Mouse (Mus musculus): ENCODE measurements at regions not wholly inside any gene's neighbourhood (a gene's known extent, or its start where the extent isn't known, plus 50 kb on each side); places are given as distances from the start of the nearest gene placed in this dataset.

DNA sequence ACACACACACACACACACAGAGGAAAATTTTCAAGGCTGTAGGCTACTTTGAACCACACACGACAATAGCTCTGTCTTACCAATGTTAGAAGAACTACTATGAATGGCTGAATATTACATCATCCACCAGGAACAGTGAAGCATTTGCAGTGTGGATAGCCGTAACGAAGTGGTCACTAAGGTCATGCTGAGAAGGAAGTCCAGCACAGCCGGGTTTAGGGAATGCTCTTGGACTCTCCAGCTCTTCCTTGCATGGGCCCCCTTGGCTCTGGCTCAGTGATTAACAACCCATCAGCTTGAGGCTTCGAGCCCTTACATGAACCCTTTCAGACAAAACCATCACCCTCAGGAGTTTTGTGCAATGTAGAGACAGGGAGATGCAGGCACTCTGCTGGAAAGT lies 245.3 kb downstream of the Adamts20 start:
- H3K4me3 ChIP-seq (replicated peaks; ENCODE audit: low read length): no peak overlapping the region
- no peaks in the 10 kb centered on the region for H3K4me1 ChIP-seq (replicated peaks; ENCODE audit: low read depth, low read length)
- peaks cover 4% of the 10 kb centered on the region; the same call in 1 of the 2 replicates for H3K9me3 ChIP-seq (ENCODE audit: low read length)
- H3K36me3 ChIP-seq (ENCODE audit: insufficient read depth, low read length): no peaks in the 10 kb centered on the region
- H3K27me3 ChIP-seq (ENCODE audit: insufficient read depth, low read length): no peaks in the 10 kb centered on the region
- TF ChIP-seq CTCF (conservative IDR thresholded peaks at IDR 0.05; ENCODE audit: low read length) (no peak), NANOG (IDR thresholded peaks at IDR 0.05; ENCODE audit: borderline replicate concordance, low read length) (no peak), POU5F1 (IDR thresholded peaks at IDR 0.05; ENCODE audit: borderline replicate concordance, low read length) (no peak)

DNA sequence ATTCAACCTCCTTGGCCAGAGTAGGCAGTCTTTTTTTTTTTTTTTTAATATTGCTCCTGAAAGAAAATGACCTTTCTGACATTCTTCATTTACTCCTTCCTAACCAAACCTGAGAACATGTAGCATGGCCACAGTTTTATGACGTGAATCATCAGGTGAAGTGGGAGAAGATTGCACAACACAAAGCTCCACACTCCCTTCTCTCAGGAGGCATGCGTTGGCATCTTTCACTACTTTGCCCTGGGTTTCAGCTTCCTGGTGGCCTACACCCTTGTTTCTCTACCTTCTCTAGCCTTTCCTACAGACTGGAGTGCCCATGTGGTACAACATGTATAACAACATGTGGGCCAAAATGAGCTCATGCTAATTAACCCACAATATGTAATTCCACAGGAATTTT lies 248.5 kb downstream of the Adamts20 start:
- Histone ChIP-seq H3K4me3 (replicated peaks; ENCODE audit: low read length) (no peak overlapping the region), H3K4me1 (replicated peaks; ENCODE audit: low read depth, low read length) (no peaks in the 10 kb centered on the region), H3K27me3 (ENCODE audit: insufficient read depth, low read length) (no peaks in the 10 kb centered on the region), H3K36me3 (ENCODE audit: insufficient read depth, low read length) (no peaks in the 10 kb centered on the region), H3K9me3 (ENCODE audit: low read length) (no peaks in the 10 kb centered on the region)
- TF ChIP-seq POU5F1 (IDR thresholded peaks at IDR 0.05; ENCODE audit: borderline replicate concordance, low read length): no peak
- no peak for TF ChIP-seq CTCF (conservative IDR thresholded peaks at IDR 0.05; ENCODE audit: low read length)
- TF ChIP-seq NANOG (IDR thresholded peaks at IDR 0.05; ENCODE audit: borderline replicate concordance, low read length): no peak

DNA sequence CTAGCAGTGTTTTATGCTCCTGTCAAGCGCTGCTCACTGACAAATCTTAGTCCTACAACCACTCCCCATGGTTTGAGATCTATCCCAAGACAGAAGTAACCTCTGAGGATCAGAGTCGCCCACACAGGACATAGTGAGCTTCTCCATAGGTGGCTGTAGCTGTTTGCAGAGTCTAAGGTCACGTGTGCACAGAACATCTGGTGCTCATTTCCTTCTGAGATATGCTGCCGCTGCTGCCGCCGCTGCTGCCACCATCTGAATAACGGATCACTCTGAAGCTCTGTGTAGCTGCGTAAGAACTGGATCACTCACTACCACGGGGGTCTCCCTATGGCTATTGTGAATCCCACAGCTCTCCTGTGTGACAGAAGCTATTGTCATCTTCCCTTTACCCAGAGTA lies 250.8 kb downstream of the Adamts20 start:
- TF ChIP-seq POU5F1 (IDR thresholded peaks at IDR 0.05; ENCODE audit: borderline replicate concordance, low read length) (no peak), NANOG (IDR thresholded peaks at IDR 0.05; ENCODE audit: borderline replicate concordance, low read length) (no peak), CTCF (conservative IDR thresholded peaks at IDR 0.05; ENCODE audit: low read length) (no peak)
- no peak overlapping the region for H3K4me3 ChIP-seq (replicated peaks; ENCODE audit: low read length)
- H3K4me1 ChIP-seq (replicated peaks; ENCODE audit: low read depth, low read length): no peaks in the 10 kb centered on the region
- no peaks in the 10 kb centered on the region for H3K36me3 ChIP-seq (ENCODE audit: insufficient read depth, low read length)
- no peaks in the 10 kb centered on the region for H3K27me3 ChIP-seq (ENCODE audit: insufficient read depth, low read length)
- H3K9me3 ChIP-seq (ENCODE audit: low read length): no peaks in the 10 kb centered on the region

- Histone ChIP-seq H3K36me3 (ENCODE audit: insufficient read depth, low read length) (no peaks in the 10 kb centered on the region), H3K4me1 (replicated peaks; ENCODE audit: low read depth, low read length) (no peaks in the 10 kb centered on the region), H3K9me3 (ENCODE audit: low read length) (no peaks in the 10 kb centered on the region), H3K27me3 (ENCODE audit: insufficient read depth, low read length) (no peaks in the 10 kb centered on the region), H3K4me3 (replicated peaks; ENCODE audit: low read length) (no peak overlapping the region)
- no peak for TF ChIP-seq POU5F1 (IDR thresholded peaks at IDR 0.05; ENCODE audit: borderline replicate concordance, low read length)
- TF ChIP-seq CTCF (conservative IDR thresholded peaks at IDR 0.05; ENCODE audit: low read length): peak; percentile 62
These were observed 251.8 kb downstream of the Adamts20 start for GRCm38 (mm10) chr15:94213393-94213792.

DNA sequence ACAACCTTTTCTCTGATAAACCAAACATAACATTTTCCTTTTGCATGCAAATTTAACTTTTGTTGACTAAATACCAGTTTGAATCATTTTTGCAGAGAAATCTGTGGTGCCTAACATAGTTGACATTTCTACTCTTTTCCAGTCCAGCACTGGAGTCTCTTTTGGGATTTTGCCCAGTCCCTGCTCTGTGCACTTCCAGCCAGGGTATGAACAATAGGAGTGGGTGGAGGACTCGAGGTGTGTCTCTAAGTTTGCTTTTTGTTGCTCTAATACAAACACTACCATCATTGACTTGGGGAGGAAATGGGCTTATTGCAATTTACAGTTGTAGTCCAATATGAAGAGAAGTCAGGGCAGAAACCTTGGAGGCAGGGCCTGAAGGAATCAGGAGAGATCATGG lies 256.7 kb downstream of the Adamts20 start:
- no peaks in the 10 kb centered on the region for H3K36me3 ChIP-seq (ENCODE audit: insufficient read depth, low read length)
- no peaks in the 10 kb centered on the region for H3K27me3 ChIP-seq (ENCODE audit: insufficient read depth, low read length)
- no peak overlapping the region for H3K4me3 ChIP-seq (replicated peaks; ENCODE audit: low read length)
- TF ChIP-seq CTCF (conservative IDR thresholded peaks at IDR 0.05; ENCODE audit: low read length) (no peak), POU5F1 (IDR thresholded peaks at IDR 0.05; ENCODE audit: borderline replicate concordance, low read length) (no peak), NANOG (IDR thresholded peaks at IDR 0.05; ENCODE audit: borderline replicate concordance, low read length) (no peak)
- no peaks in the 10 kb centered on the region for H3K9me3 ChIP-seq (ENCODE audit: low read length)
- peaks cover 6% of the 10 kb centered on the region; the same call in 1 of the 2 replicates for H3K4me1 ChIP-seq (replicated peaks; ENCODE audit: low read depth, low read length)

GRCm38 (mm10) chr15:94206454-94206853 lies 258.8 kb downstream of the Adamts20 start:
- Histone ChIP-seq H3K36me3 (ENCODE audit: insufficient read depth, low read length) (no peaks in the 10 kb centered on the region), H3K4me1 (replicated peaks; ENCODE audit: low read depth, low read length) (peaks cover 6% of the 10 kb centered on the region; the same call in 1 of the 2 replicates)
- no peak for TF ChIP-seq CTCF (conservative IDR thresholded peaks at IDR 0.05; ENCODE audit: low read length)
- no peak for TF ChIP-seq POU5F1 (IDR thresholded peaks at IDR 0.05; ENCODE audit: borderline replicate concordance, low read length)
- no peak for TF ChIP-seq NANOG (IDR thresholded peaks at IDR 0.05; ENCODE audit: borderline replicate concordance, low read length)

GRCm38 (mm10) chr15:94205309-94205893 lies 259.8 kb downstream of the Adamts20 start:
- Histone ChIP-seq H3K27me3 (ENCODE audit: insufficient read depth, low read length) (no peaks in the 10 kb centered on the region), H3K4me3 (replicated peaks; ENCODE audit: low read length) (no peak overlapping the region), H3K9me3 (ENCODE audit: low read length) (no peaks in the 10 kb centered on the region), H3K36me3 (ENCODE audit: insufficient read depth, low read length) (no peaks in the 10 kb centered on the region), H3K4me1 (replicated peaks; ENCODE audit: low read depth, low read length) (peaks cover 6% of the 10 kb centered on the region; the same call in 1 of the 2 replicates)
- TF ChIP-seq CTCF (conservative IDR thresholded peaks at IDR 0.05; ENCODE audit: low read length) (no peak), NANOG (IDR thresholded peaks at IDR 0.05; ENCODE audit: borderline replicate concordance, low read length) (no peak), POU5F1 (IDR thresholded peaks at IDR 0.05; ENCODE audit: borderline replicate concordance, low read length) (no peak)

More at GRCm38 (mm10) chr15:94206454-94206853, 258.8 kb downstream of the Adamts20 start:
- no peaks in the 10 kb centered on the region for H3K27me3 ChIP-seq (ENCODE audit: insufficient read depth, low read length)
- H3K9me3 ChIP-seq (ENCODE audit: low read length): no peaks in the 10 kb centered on the region
- H3K4me3 ChIP-seq (replicated peaks; ENCODE audit: low read length): no peak overlapping the region

DNA sequence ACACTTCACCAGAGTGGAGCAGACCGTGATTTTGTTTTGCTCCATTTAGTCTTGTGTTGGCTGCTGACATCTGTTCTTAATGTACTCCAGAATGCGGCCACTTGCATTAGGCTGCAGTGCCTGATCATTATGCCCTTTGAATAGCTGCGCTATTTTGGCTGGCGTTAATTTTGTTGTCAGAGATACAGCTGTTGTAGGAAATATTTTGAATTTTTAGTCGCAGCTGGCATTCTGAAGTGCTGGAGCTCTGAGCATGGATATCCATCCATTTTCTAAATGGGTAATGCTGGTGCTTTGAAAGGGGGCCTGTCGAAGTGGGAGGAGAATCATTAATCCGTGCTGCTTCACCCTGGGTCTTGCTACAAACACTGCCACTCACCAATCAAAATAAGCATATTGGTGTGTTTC lies 275.1 kb downstream of the Adamts20 start:
- H3K4me3 ChIP-seq (replicated peaks; ENCODE audit: low read length): no peak overlapping the region
- TF ChIP-seq NANOG (IDR thresholded peaks at IDR 0.05; ENCODE audit: borderline replicate concordance, low read length) (no peak), CTCF (conservative IDR thresholded peaks at IDR 0.05; ENCODE audit: low read length) (no peak), POU5F1 (IDR thresholded peaks at IDR 0.05; ENCODE audit: borderline replicate concordance, low read length) (no peak)
- H3K36me3 ChIP-seq (ENCODE audit: insufficient read depth, low read length): no peaks in the 10 kb centered on the region
- H3K9me3 ChIP-seq (ENCODE audit: low read length): peaks cover 13% of the 10 kb centered on the region
- no peaks in the 10 kb centered on the region for H3K4me1 ChIP-seq (replicated peaks; ENCODE audit: low read depth, low read length)
- H3K27me3 ChIP-seq (ENCODE audit: insufficient read depth, low read length): no peaks in the 10 kb centered on the region

GRCm38 (mm10) chr15:94187588-94187987 lies 277.6 kb downstream of the Adamts20 start:
- H3K4me1 ChIP-seq (replicated peaks; ENCODE audit: low read depth, low read length): peaks cover 5% of the 10 kb centered on the region
- TF ChIP-seq NANOG (IDR thresholded peaks at IDR 0.05; ENCODE audit: borderline replicate concordance, low read length): no peak
- no peak for TF ChIP-seq POU5F1 (IDR thresholded peaks at IDR 0.05; ENCODE audit: borderline replicate concordance, low read length)
- TF ChIP-seq CTCF (conservative IDR thresholded peaks at IDR 0.05; ENCODE audit: low read length): no peak
- H3K27me3 ChIP-seq (ENCODE audit: insufficient read depth, low read length): no peaks in the 10 kb centered on the region

More at GRCm38 (mm10) chr15:94187588-94187987, 277.6 kb downstream of the Adamts20 start:
- Histone ChIP-seq H3K4me3 (replicated peaks; ENCODE audit: low read length) (no peak overlapping the region), H3K36me3 (ENCODE audit: insufficient read depth, low read length) (no peaks in the 10 kb centered on the region), H3K9me3 (ENCODE audit: low read length) (peaks cover 18% of the 10 kb centered on the region)

Data from E14TG2a.4 (cell line).